Mouse (Mus musculus) kidney, embryonic 16.5 days (tissue): ENCODE measurements around the gene Msi2. TPM values are rescaled to one million over a fixed set of nuclear protein-coding genes. Genes with fewer than 3 reads are reported as not detected.

Experiments used
- ATAC-seq: fragments of 200-750 bp; cut with Nextera tagmentation; 2 replicates; pipeline ENCODE4 v1.8.0; 2017; ENCODE audit warnings: moderate TSS enrichment; ENCODE audit not compliant: low FRiP score, low TSS enrichment
- H3K27ac ChIP-seq: fragments of 300-500 bp; sonication (generic); 2 replicates; pipeline ENCODE4 v1.5.1; 2014; ENCODE audit warnings: low read length
- H3K27me3 ChIP-seq: fragments of 300-500 bp; sonication (generic); 2 replicates; pipeline ENCODE4 v1.6.1; 2014; ENCODE audit warnings: low read length, control low read depth, mixed read lengths; ENCODE audit not compliant: insufficient read depth
- H3K36me3 ChIP-seq: fragments of 300-500 bp; sonication (generic); 2 replicates; pipeline ENCODE4 v1.6.1; 2014; ENCODE audit warnings: low read length, control low read depth, mixed read lengths; ENCODE audit not compliant: insufficient read depth
- H3K4me1 ChIP-seq: fragments of 300-500 bp; sonication (generic); 2 replicates; pipeline ENCODE4 v1.6.1; 2014; ENCODE audit warnings: low read length, control low read depth, mixed read lengths; ENCODE audit not compliant: insufficient read depth
- H3K4me2 ChIP-seq: fragments of 300-500 bp; sonication (generic); replicated peaks from 2 replicates; pipeline ENCODE4 v1.6.1; 2014; ENCODE audit warnings: low read depth, low read length
- H3K4me3 ChIP-seq: fragments of 300-500 bp; sonication (generic); 2 replicates; pipeline ENCODE4 v1.5.1; 2014; ENCODE audit warnings: mild to moderate bottlenecking, low read length
- H3K9ac ChIP-seq: fragments of 300-500 bp; sonication (generic); replicated peaks from 2 replicates; pipeline ENCODE4 v1.6.1; 2014; ENCODE audit warnings: low read length
- H3K9me3 ChIP-seq: fragments of 300-500 bp; sonication (generic); 2 replicates; pipeline ENCODE4 v1.6.1; 2016; ENCODE audit warnings: low read length, control low read depth
- WGBS: fragments of 180-500 bp; shearing (Covaris S2); extraction: QIAGEN DNeasy Blood & Tissue Kit; methylation state at CpG from one replicate; pipeline ENCODE4 v1.1.7; 2014; 5-methylcytosine and 5-hydroxymethylcytosine counted together
- polyA plus RNA-seq: library from polyadenylated mRNA; unstranded; fragments of >200 nt; fragmentation: Nextera tagmentation; extraction: Ambion mirVana; gene quantifications from 2 replicates; pipeline ENCODE4 v1.2.1, GENCODE M21; 2015

Msi2 gene
- polyA plus RNA-seq, 1 experiment from 2014 or later, result 24.3 TPM

DNA sequence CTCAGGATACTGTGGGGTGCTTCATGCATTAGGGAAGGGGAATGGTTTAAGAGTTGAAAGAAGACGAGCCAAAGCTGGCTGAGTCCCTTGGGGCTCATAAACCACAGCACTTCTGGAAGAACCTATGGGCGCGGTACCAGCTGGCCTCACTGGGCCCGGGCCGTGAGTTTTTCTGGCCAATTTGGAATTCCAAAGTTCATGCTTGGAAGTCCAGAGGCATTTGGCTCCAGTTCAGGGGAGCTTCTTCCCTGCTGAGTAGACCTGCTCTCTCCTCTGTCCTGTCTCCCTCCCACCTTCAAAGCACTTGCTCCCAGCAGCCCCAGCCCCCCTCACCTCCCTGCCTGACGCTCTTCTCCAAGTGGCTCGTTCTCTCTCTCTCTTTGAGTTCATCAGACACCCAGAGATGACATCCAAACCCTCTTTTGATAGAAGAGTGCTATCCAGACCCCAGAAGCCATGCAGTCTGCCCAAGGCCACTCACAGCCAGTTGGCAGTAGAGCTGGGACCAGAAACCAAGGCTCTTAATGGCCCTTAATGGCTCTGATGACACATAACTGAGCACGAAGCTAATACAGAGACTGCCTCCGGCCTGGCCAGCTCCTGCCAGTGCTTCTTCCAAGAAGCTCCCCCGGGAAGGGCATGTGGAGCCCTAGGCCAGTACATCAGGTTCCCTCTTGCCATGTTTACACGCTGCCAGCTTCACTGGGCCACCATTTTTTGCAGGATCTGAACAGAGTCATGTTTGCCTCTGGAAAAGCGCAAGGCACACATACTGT is 204.0 kb downstream of the Msi2 start:
- Histone ChIP-seq H3K4me2 (no peak overlapping the region), H3K36me3 (no peaks in the 10 kb centered on the region), H3K27ac (no peak overlapping the region), H3K9me3 (no peaks in the 10 kb centered on the region), H3K27me3 (no peaks in the 10 kb centered on the region), H3K9ac (no peak overlapping the region), H3K4me3 (no peak overlapping the region), H3K4me1 (peaks cover 40% of the 10 kb centered on the region)
- WGBS, result 81% methylated on average over 12 of the region's 12 CpGs
- no peak for ATAC-seq

DNA sequence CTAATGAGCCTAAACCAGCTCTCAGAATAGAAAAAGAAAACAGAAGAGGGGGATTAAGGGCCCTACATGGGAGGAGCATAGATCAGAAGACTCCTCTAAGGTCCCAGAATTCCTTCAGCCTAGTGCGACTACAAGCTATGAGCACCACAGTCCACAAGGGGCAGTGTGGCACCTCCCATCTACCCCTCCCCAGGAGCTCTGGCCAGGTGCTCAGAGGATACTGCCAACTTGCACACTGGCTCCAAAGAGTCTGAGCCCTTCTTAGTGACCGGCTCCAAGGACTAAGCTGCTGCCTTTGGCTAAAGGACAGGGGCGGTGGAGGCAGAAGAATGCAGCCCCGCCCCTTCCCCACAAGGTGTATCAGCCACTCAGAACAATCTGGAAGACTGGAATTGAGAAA is 205.7 kb downstream of the Msi2 start:
- Histone ChIP-seq H3K4me1 (peaks cover 47% of the 10 kb centered on the region), H3K27ac (peak overlapping the region; percentile 27; the same call in 1 of the 2 replicates), H3K4me3 (no peak overlapping the region), H3K9ac (no peak overlapping the region), H3K27me3 (no peaks in the 10 kb centered on the region), H3K36me3 (no peaks in the 10 kb centered on the region), H3K4me2 (no peak overlapping the region), H3K9me3 (no peaks in the 10 kb centered on the region)
- 42% methylated on average over 4 of the region's 4 CpGs for WGBS
- peak; percentile 81 for ATAC-seq

DNA sequence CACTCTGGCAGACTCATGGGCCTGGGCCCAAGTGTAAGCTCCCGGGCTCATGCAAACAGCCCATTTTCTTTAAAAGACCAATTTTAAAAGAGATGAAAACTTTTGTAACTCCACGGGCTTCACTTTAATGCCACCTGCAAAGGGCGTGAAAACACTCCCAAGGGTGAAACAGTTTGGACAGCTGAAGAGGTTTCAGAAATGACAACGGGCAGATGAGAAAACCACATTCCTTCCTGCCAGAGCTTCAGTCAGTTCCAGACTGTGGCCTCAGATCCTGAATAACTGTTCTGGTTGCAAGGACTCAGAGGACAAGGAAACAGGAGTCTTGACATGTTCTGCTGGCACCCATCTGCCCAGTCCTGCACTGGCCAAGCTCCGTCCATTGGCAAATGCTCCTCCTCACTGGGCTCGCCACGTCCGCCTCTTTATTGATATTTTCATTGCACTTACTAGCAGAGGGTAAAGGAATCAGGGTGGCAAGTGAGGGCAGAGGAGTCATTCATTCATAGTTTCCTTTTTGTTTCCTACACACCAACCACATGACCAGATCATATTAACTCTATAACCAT is 207.9 kb downstream of the Msi2 start:
- H3K4me3 ChIP-seq, result no peak overlapping the region
- no peaks in the 10 kb centered on the region for H3K9me3 ChIP-seq
- H3K4me2 ChIP-seq, result no peak overlapping the region
- no peak overlapping the region for H3K27ac ChIP-seq
- H3K27me3 ChIP-seq, result no peaks in the 10 kb centered on the region
- WGBS, result 79% methylated on average over 8 of the region's 8 CpGs
- no peak overlapping the region for H3K9ac ChIP-seq
- peaks cover 38% of the 10 kb centered on the region for H3K4me1 ChIP-seq
- H3K36me3 ChIP-seq, result no peaks in the 10 kb centered on the region
- no peak for ATAC-seq

DNA sequence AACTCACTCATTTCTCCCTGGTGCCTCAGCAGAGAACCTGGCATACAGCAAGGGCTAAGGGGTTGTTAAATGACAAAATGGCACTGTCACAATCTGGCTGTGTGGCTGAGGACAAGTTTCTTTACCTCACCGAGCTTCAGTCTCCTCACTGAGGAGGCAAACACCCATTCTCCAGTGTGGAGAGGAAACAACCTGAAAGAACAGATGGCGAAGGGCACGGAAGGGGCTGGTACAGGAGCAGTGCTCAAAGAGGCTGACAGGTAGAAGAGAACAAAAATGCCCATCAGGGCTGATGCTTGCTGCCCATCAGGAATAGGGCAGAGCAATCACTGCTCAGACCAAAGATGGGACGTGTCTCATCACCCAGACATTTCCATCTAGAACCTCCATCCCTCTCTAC is 208.8 kb downstream of the Msi2 start:
- Histone ChIP-seq H3K9me3 (no peaks in the 10 kb centered on the region), H3K4me3 (no peak overlapping the region), H3K4me2 (no peak overlapping the region), H3K27ac (no peak overlapping the region), H3K36me3 (no peaks in the 10 kb centered on the region), H3K27me3 (no peaks in the 10 kb centered on the region), H3K9ac (no peak overlapping the region), H3K4me1 (peaks cover 30% of the 10 kb centered on the region)
- no peak for ATAC-seq
- WGBS, result 92% methylated on average over 4 of the region's 4 CpGs

DNA sequence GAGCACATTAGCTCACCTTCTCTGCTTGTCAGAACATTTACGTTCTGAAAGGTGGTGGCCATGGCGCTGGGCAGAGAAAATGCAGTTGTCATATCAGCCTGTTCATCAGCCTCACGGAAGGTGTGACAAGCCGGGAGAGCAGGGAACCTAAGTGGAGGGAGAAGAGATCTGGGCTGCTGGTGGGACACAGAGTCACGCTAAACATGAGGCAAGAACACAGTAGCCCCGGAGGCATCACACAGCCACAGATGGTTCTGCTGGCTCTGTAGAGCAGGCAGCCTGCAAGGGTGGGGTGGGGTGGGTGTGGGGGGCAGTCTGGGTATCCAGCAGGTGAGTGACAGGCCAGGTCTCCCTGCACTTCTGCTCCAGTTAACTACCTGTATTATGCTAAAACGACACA is 210.2 kb downstream of the Msi2 start:
- Histone ChIP-seq H3K27me3 (no peaks in the 10 kb centered on the region), H3K9ac (no peak overlapping the region), H3K4me3 (no peak overlapping the region), H3K36me3 (no peaks in the 10 kb centered on the region), H3K27ac (no peak overlapping the region), H3K9me3 (no peaks in the 10 kb centered on the region), H3K4me2 (no peak overlapping the region), H3K4me1 (peaks cover 26% of the 10 kb centered on the region)
- WGBS, result 71% methylated on average over 7 of the region's 7 CpGs
- no peak for ATAC-seq

DNA sequence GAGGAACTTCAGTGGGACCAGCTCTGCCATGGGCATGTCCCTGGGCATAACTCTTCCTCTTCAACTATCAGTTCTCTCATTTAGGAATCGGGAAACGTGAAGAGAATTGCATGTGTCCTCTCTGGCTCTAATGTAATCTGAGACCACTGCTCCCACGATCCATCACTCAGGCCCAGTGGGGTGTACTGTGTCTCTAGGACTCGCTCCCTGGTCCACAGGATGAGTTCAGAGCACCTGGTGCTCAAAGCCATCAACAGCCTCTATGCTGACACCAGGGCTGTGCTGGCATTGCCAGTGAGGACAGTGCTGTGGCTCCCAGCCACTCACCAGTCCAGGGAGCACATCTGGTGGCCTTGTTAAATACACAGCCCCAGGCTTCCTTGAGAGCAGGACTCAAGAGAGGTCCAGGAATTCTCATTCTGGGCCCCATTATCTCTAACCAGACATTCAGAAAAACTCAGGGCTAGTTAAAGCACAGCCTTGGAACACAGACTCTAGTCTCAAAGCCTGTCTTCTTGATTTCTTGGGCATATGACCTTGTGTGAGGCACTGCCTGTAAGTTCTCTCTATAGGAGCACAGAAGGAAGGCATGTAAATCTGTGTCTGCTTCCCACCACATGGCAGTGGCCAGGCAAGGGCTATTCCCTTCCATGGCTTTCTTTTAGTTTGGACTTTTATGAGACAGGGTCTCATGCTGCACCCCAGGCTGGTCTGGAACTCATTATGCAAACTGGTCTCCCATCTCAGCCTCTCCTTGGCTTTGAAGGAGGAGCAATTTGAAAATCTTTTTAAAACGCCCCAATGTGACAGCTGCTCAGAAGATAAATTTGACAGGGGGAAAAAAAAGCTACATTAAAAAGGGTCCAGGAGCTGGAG is 211.5 kb downstream of the Msi2 start:
- Histone ChIP-seq H3K4me1 (peaks cover 19% of the 10 kb centered on the region), H3K4me2 (no peak overlapping the region), H3K27me3 (no peaks in the 10 kb centered on the region), H3K9me3 (no peaks in the 10 kb centered on the region), H3K9ac (no peak overlapping the region), H3K36me3 (no peaks in the 10 kb centered on the region), H3K27ac (peak overlapping the region; percentile 56), H3K4me3 (no peak overlapping the region)
- ATAC-seq, result peak; percentile 80
- WGBS, result 27% methylated on average over 5 of the region's 5 CpGs

DNA sequence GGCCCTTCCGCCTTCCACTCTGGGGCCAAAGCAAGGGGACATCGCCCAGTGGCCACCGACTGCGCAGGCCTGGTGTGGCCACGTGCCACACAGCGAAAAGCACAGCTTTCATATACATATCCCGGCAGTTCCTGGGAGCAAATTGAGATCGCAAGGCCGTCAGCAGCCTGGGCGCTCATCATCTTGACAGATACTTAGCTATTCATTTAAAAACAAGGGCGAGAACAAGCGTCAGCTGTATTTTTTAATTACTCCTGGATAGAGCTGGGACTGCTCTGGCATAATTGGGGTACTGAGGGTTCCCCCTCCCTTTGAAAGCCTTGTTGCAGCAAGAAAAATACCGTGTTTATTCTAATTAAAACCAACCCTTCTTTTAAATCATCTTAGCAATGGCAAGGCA is 212.2 kb downstream of the Msi2 start:
- Histone ChIP-seq H3K4me2 (no peak overlapping the region), H3K27ac (no peak overlapping the region), H3K36me3 (no peaks in the 10 kb centered on the region), H3K9ac (no peak overlapping the region), H3K4me1 (peaks cover 22% of the 10 kb centered on the region), H3K27me3 (no peaks in the 10 kb centered on the region), H3K4me3 (no peak overlapping the region), H3K9me3 (no peaks in the 10 kb centered on the region)
- no peak for ATAC-seq
- 82% methylated on average over 13 of the region's 13 CpGs for WGBS

DNA sequence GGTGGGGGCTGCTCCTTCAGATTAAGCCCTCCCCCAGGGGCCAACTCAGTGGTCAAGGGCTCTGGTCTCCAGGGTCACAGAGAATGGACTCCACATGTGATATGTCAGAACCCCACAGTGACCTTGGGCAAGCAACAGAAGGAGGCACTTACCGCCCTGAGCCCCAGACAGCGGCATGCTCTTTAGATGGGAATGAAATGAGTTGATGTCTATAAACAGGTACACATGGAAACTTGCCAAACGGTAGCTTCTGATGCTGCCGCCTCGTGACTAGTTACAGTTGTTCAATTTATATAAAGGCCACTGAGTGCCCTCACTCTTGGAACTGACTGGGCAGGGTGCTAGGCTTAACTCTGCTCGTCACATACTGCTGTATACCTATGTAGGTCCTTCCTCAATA is 215.7 kb downstream of the Msi2 start:
- no peak overlapping the region for H3K9ac ChIP-seq
- no peak overlapping the region for H3K27ac ChIP-seq
- H3K36me3 ChIP-seq, result no peaks in the 10 kb centered on the region
- no peaks in the 10 kb centered on the region for H3K27me3 ChIP-seq
- no peak overlapping the region for H3K4me3 ChIP-seq
- no peak overlapping the region for H3K4me2 ChIP-seq
- ATAC-seq, result no peak
- 89% methylated on average over 6 of the region's 6 CpGs for WGBS
- no peaks in the 10 kb centered on the region for H3K9me3 ChIP-seq
- peaks cover 28% of the 10 kb centered on the region for H3K4me1 ChIP-seq

DNA sequence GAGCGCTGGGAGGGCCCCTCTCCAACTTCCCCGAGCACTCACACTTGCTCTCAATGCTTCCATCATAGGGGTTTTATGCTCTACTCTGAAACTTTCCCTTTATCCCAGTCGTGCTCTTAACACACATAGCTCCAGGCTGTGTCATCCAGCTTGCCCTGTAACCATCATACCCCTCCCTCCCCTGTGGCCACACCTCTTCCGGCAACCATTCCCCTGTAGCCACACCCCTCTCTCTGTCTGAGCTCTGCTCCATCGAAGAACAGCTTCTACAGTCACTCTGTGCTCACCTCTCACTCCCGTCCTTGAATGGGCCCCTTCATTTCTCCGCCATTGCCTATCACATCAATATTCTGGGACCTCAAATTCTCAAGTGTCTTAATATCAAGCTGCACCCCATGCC is 219.8 kb downstream of the Msi2 start:
- no peak overlapping the region for H3K4me3 ChIP-seq
- peaks cover 27% of the 10 kb centered on the region for H3K4me1 ChIP-seq
- peak; percentile 83 for ATAC-seq
- no peaks in the 10 kb centered on the region for H3K36me3 ChIP-seq
- 47% methylated on average over 7 of the region's 7 CpGs for WGBS
- H3K27me3 ChIP-seq, result no peaks in the 10 kb centered on the region
- H3K9me3 ChIP-seq, result no peaks in the 10 kb centered on the region
- no peak overlapping the region for H3K4me2 ChIP-seq
- H3K27ac ChIP-seq, result peak overlapping the region; percentile 8; the same call in 1 of the 2 replicates
- no peak overlapping the region for H3K9ac ChIP-seq
